Mouse (Mus musculus): Measurements from ENCODE around the gene Lrp2bp. TPM values are rescaled to one million over a fixed set of nuclear protein-coding genes. Genes with fewer than 3 reads are reported as not detected.

The Lrp2bp gene
- polyA plus RNA-seq (2012; rRNA removed): 0.05 TPM in 1 of 2 replicates, not detected in the other

DNA sequence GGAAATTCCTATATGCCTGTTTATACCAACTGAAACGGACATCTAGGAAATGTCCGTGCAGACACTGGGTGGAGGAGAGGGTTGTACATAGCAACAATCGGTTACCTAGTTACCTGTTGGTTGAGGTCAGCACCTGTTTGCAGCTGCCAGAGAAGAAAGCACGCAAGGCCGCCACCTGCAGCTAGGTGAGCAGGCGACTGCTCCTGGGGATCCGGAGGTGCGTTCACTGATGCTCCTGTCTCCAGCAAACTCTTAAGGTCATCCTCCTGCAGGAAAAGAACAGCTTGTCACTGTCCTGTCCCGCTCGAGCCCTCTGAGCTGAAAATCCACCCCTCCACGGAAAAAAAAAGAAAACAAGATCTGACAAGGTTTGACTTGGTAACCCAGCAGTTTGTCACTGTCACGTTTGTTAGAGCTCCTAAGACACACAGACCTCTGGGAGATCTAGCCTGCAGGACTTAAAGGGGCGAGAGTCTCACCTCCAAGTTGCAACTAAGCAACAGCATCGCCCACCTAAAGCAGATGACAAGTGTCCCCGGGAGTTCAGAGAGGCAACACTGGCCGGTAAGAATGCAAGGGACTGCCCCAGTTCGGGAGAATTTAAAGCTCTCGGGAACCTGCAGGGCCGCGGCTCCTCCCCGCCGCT lies at the start of gene Lrp2bp:
Gene Lrp2bp (plus strand): TSS at position 166 of the 646 bp plus-strand sequence.
- H3K27me3 ChIP-seq (ENCODE audit: control insufficient read depth, insufficient read depth, low read length): no peaks in the 10 kb centered on the region
- H3K4me3 ChIP-seq (ENCODE audit: extremely low read depth, insufficient read depth, insufficient read length): peak within 1 kb of the TSS; percentile 64
- WGBS: 11% methylated on average over 22 of the region's 22 CpGs
- TF ChIP-seq CTCF (IDR thresholded peaks at IDR 0.05; ENCODE audit: extremely low read depth, insufficient read depth, insufficient read length, insufficient replicate concordance) (no peak), POLR2A (IDR thresholded peaks at IDR 0.05; ENCODE audit: low read depth, low read length) (no peak)
- DNase-seq (ENCODE audit: low read depth in 1 of 2, low spot score in 2 of 2): peak in 1 of 2 experiments; percentile 23
- H3K4me1 ChIP-seq (ENCODE audit: control insufficient read depth, insufficient read depth, insufficient read length): peaks cover 3% of the 10 kb centered on the region; the same call in 1 of the 2 replicates
- H3K27ac ChIP-seq (ENCODE audit: insufficient read depth, low read length): peak within 1 kb of the TSS; percentile 92
- peaks cover 15% of the 10 kb centered on the region for H3K36me3 ChIP-seq (ENCODE audit: control insufficient read depth, insufficient read depth, low read length)

DNA sequence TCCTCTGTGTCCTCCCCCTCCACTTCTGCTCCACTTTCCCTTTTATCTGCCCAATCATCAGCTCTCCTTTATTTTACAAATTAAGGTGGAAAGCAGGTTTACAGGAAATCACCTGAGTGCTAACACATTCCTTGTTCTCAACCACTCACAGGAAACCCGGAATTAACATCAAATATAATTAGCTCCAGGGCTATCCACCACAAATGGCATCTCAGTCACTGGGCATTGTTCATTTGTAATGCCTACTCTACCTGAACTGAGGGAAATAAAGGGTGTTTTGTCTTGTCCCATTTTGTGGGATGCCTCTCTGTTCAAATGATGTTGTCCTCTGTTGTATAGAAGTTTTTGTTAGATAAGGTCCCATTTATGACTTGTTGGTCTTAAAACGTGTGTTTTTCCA lies 48.5 kb upstream of the Lrp2bp start:
- 70% methylated on average over 2 of the region's 2 CpGs for WGBS
- no peak overlapping the region for H3K4me3 ChIP-seq (ENCODE audit: extremely low read depth, insufficient read depth, insufficient read length)
- H3K27me3 ChIP-seq (ENCODE audit: control insufficient read depth, insufficient read depth, low read length): no peaks in the 10 kb centered on the region
- no peak for DNase-seq (ENCODE audit: low read depth in 1 of 2, low spot score in 2 of 2)
- TF ChIP-seq CTCF (IDR thresholded peaks at IDR 0.05; ENCODE audit: extremely low read depth, insufficient read depth, insufficient read length, insufficient replicate concordance) (no peak), POLR2A (IDR thresholded peaks at IDR 0.05; ENCODE audit: low read depth, low read length) (no peak)
- H3K36me3 ChIP-seq (ENCODE audit: control insufficient read depth, insufficient read depth, low read length): no peaks in the 10 kb centered on the region
- no peak overlapping the region for H3K27ac ChIP-seq (ENCODE audit: insufficient read depth, low read length)
- no peaks in the 10 kb centered on the region for H3K4me1 ChIP-seq (ENCODE audit: control insufficient read depth, insufficient read depth, insufficient read length)

DNA sequence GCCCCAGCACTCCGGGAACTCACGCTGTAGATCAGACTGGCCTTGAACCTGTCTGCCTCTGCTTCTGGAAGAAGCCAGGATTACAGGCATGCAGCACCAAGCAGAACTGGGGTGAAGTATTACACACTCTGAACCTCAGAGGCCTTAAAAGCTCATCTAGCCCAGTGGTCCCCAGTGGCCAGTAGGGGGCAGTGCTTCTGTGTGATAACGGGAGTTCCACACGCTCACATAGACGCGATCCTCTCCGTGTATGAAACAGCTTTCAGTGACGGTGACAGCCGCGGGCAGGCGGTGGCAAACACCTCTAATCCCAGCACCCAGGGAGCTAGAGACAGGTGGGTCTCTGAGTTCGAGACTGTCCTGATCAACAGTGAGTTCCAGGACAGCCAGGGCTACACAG lies 28.2 kb upstream of the Lrp2bp start:
- TF ChIP-seq CTCF (IDR thresholded peaks at IDR 0.05; ENCODE audit: extremely low read depth, insufficient read depth, insufficient read length, insufficient replicate concordance): no peak; the same call in 1 of the 2 replicates
- no peak for TF ChIP-seq POLR2A (IDR thresholded peaks at IDR 0.05; ENCODE audit: low read depth, low read length)
- WGBS: 89% methylated on average over 12 of the region's 12 CpGs
- Histone ChIP-seq H3K4me3 (ENCODE audit: extremely low read depth, insufficient read depth, insufficient read length) (no peak overlapping the region), H3K4me1 (ENCODE audit: control insufficient read depth, insufficient read depth, insufficient read length) (peaks cover under 1% of the 10 kb centered on the region; the same call in 1 of the 2 replicates), H3K36me3 (ENCODE audit: control insufficient read depth, insufficient read depth, low read length) (no peaks in the 10 kb centered on the region), H3K27ac (ENCODE audit: insufficient read depth, low read length) (no peak overlapping the region), H3K27me3 (ENCODE audit: control insufficient read depth, insufficient read depth, low read length) (no peaks in the 10 kb centered on the region)
- DNase-seq (ENCODE audit: low read depth in 1 of 2, low spot score in 2 of 2): no peak

- Histone ChIP-seq H3K4me3 (ENCODE audit: extremely low read depth, insufficient read depth, insufficient read length) (no peak overlapping the region), H3K4me1 (ENCODE audit: control insufficient read depth, insufficient read depth, insufficient read length) (peaks cover 4% of the 10 kb centered on the region; the same call in 1 of the 2 replicates)
These were observed 25.1 kb upstream of the Lrp2bp start for GRCm38 (mm10) chr8:45973988-45974505.

DNA sequence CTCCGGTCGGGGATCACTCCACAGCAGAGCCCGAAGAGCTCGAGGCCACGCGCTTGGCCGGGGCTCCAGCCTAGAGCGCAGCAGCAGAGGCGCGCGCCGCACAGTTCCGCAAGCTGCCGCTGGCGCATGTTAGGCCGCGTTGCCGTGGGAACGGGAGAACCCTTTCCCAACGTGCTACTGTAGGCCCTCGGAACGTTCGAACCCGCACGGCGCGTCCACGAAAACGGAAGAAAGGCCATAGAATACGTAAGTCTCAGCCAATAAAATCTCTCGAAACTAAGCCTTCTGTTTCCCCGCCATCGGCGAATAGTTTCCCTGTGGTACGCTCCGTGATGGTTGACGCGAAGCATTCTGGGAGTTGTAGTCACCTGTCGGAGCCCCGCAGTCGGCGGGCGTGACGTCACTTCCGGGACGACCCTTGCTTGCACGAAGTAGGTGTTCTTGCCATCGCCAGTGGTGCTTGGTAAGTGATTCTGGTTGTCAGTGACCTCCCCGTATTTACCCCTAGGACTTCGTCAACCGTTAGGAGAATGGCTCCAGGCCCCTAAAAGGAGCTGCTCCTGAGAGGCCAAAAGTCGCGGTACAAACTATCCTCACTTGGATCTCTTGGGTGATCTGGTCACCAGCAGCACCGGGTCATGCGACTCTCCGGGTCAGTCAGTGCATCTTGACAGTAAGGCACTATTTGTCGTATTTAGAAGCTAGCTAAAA lies 23.8 kb upstream of the Lrp2bp start, which contains the start of the genes 1700029J07Rik and Ufsp2:
Gene 1700029J07Rik (minus strand): TSS at position 127 of the 711 bp plus-strand sequence.
Gene Ufsp2 (plus strand): TSS at position 403 of the 711 bp plus-strand sequence.
- TF ChIP-seq POLR2A (IDR thresholded peaks at IDR 0.05; ENCODE audit: low read depth, low read length) (no peak; the same call in 1 of the 2 replicates), CTCF (IDR thresholded peaks at IDR 0.05; ENCODE audit: extremely low read depth, insufficient read depth, insufficient read length, insufficient replicate concordance) (peak; percentile 45)
- under 1% methylated on average over 57 of the region's 57 CpGs for WGBS
- Histone ChIP-seq H3K27me3 (ENCODE audit: control insufficient read depth, insufficient read depth, low read length) (no peaks in the 10 kb centered on the region), H3K27ac (ENCODE audit: insufficient read depth, low read length) (peak within 1 kb of the TSS; percentile 63), H3K4me1 (ENCODE audit: control insufficient read depth, insufficient read depth, insufficient read length) (peaks cover 4% of the 10 kb centered on the region; the same call in 1 of the 2 replicates), H3K36me3 (ENCODE audit: control insufficient read depth, insufficient read depth, low read length) (peaks cover 4% of the 10 kb centered on the region), H3K4me3 (ENCODE audit: extremely low read depth, insufficient read depth, insufficient read length) (peak within 1 kb of the TSS; percentile 66)
- DNase-seq (ENCODE audit: low read depth in 1 of 2, low spot score in 2 of 2): peak; percentile 96 to 97

More at GRCm38 (mm10) chr8:45973988-45974505, 25.1 kb upstream of the Lrp2bp start:
- H3K27me3 ChIP-seq (ENCODE audit: control insufficient read depth, insufficient read depth, low read length): no peaks in the 10 kb centered on the region
- peaks cover 1% of the 10 kb centered on the region; the same call in 1 of the 2 replicates for H3K36me3 ChIP-seq (ENCODE audit: control insufficient read depth, insufficient read depth, low read length)
- 81% methylated on average over 8 of the region's 8 CpGs for WGBS
- TF ChIP-seq POLR2A (IDR thresholded peaks at IDR 0.05; ENCODE audit: low read depth, low read length) (no peak), CTCF (IDR thresholded peaks at IDR 0.05; ENCODE audit: extremely low read depth, insufficient read depth, insufficient read length, insufficient replicate concordance) (no peak)
- no peak for DNase-seq (ENCODE audit: low read depth in 1 of 2, low spot score in 2 of 2)
- H3K27ac ChIP-seq (ENCODE audit: insufficient read depth, low read length): no peak overlapping the region

DNA sequence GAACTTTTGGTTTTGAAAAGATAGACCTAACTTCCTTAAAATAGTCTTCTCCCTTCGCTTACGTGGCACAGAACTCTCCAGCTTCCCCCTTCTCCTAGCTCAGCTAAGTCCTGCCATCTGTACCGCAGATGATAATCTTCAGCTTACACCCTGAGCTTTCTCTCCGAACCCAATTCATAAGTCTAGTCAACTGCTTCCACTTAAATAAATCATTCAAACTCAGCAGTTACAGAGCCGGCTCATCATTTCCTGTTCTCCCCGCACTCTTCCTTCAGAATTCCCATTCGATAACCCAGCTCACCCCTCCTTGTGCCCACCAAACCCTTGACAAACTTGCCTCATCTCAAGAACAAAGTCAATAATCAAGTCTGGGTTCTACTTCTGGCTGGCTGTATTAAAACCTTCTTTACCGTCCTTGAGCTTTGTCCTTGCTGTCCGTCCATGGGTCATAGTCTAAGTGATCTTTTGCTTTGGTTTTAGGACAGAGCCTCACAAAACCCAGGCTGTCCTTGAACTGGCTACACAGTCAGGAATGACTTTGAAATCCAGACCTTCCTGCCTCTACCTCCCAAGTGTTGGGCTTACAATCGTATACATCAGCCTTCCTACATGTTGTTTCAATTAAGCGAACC lies 23.1 kb upstream of the Lrp2bp start:
- H3K27ac ChIP-seq (ENCODE audit: insufficient read depth, low read length): peak overlapping the region; percentile 14; the same call in 1 of the 2 replicates
- peaks cover 7% of the 10 kb centered on the region for H3K36me3 ChIP-seq (ENCODE audit: control insufficient read depth, insufficient read depth, low read length)
- peaks cover 4% of the 10 kb centered on the region; the same call in 1 of the 2 replicates for H3K4me1 ChIP-seq (ENCODE audit: control insufficient read depth, insufficient read depth, insufficient read length)
- no peak for TF ChIP-seq POLR2A (IDR thresholded peaks at IDR 0.05; ENCODE audit: low read depth, low read length)
- no peak for TF ChIP-seq CTCF (IDR thresholded peaks at IDR 0.05; ENCODE audit: extremely low read depth, insufficient read depth, insufficient read length, insufficient replicate concordance)
- no peaks in the 10 kb centered on the region for H3K27me3 ChIP-seq (ENCODE audit: control insufficient read depth, insufficient read depth, low read length)
- WGBS: 35% methylated on average over 11 of the region's 11 CpGs
- peak overlapping the region; percentile 66 for H3K4me3 ChIP-seq (ENCODE audit: extremely low read depth, insufficient read depth, insufficient read length)
- no peak for DNase-seq (ENCODE audit: low read depth in 1 of 2, low spot score in 2 of 2)

Measured in spleen, adult 2 months (tissue).